Mouse (Mus musculus): ENCODE measurements around the gene Pick1. TPM values are rescaled to one million over a fixed set of nuclear protein-coding genes. Genes with fewer than 3 reads are reported as not detected.
A peak's percentile ranks its signal among the peaks of the same experiment; 100 is the strongest.

Pick1 gene
- total and polyA plus RNA-seq, 2 experiments from 2014 or later = 26.9 to 27.2 TPM

DNA sequence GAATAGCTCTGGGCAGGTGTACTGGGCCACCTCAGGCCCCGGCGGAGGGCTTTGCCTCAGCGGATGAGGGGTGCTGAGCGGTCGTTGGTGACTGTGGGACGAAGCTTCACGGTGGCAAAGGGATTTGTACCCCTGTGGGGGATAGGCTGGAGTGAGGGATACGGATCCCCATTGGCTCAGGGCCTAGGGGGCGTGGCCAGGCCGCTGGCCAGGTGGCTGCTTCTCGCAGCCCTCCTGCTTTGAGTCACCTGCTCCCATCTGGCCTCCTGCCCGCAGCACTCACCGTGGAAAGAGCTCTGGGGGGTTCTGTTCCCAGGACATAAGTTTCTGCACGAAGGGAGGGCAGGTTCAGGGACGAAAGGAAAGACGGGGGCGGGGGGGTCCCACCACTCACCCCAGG, 29.5 kb downstream of the Pick1 start:
- Histone ChIP-seq H3K4me2 (ENCODE audit: low read depth, low read length) (no peak overlapping the region), H3K36me3 (replicated peaks; ENCODE audit: control insufficient read depth, insufficient read depth, low read length) (no peaks in the 10 kb centered on the region), H3K9ac (replicated peaks; ENCODE audit: low read depth, low read length) (no peak overlapping the region), H3K9me3 (replicated peaks; ENCODE audit: control insufficient read depth, low read length) (no peaks in the 10 kb centered on the region), H3K4me3 (ENCODE audit: low read depth, low read length) (no peak overlapping the region), H3K27ac (ENCODE audit: low read depth) (no peak overlapping the region), H3K4me1 (ENCODE audit: control insufficient read depth, insufficient read depth) (peaks cover 6% of the 10 kb centered on the region), H3K27me3 (ENCODE audit: control insufficient read depth, insufficient read depth, low read length) (peaks cover 35% of the 10 kb centered on the region)
- WGBS = 42% methylated on average over 17 of the region's 17 CpGs
- DNase-seq (ENCODE audit: low spot score) = no peak
- no peak for ATAC-seq (ENCODE audit: insufficient read depth, low read depth)
- no peak for TF ChIP-seq EP300 (IDR thresholded peaks at IDR 0.05; ENCODE audit: low read depth)
- no peak for TF ChIP-seq CTCF (IDR thresholded peaks at IDR 0.05; ENCODE audit: low read depth)

DNA sequence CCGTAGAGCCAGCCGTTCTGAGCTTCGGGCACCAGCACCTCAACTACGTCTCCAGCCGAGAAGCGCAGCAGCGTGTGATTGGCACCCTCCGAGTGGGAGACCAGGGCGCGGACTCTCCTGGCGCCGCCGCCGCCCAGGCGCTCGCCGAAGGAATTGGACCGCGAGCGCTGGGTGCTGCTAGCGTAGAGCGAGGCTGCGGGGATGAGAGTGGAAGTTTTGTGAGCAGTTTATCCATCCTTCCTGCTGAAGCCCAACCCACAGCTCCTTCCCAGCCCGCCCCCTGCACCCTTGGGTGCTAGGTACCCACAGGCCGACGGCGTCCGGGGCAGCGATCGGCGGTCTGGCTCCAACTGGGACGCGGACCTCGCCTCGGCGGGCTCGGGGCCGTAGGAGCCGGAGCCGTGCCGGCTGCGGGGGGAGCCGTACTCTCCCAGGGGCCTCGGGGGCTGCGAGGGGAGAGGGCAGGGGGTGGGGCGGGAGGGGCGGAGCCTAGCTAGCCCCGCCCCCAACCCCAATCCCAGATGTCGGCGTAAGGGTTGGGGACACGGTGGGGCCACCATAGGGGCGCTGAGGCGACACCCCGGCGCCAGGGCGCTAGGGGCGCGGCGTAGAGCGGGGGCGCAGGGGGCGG, 32.2 kb downstream of the Pick1 start:
- DNase-seq (ENCODE audit: low spot score) (peak; percentile 18), ATAC-seq (ENCODE audit: insufficient read depth, low read depth) (peak; percentile 59)
- no peaks in the 10 kb centered on the region for H3K9me3 ChIP-seq (replicated peaks; ENCODE audit: control insufficient read depth, low read length)
- H3K27ac ChIP-seq (ENCODE audit: low read depth) = no peak overlapping the region
- peaks cover 6% of the 10 kb centered on the region for H3K4me1 ChIP-seq (ENCODE audit: control insufficient read depth, insufficient read depth)
- under 1% methylated on average over 51 of the region's 62 CpGs for WGBS
- H3K36me3 ChIP-seq (replicated peaks; ENCODE audit: control insufficient read depth, insufficient read depth, low read length) = no peaks in the 10 kb centered on the region
- peak overlapping the region; percentile 90 for H3K4me2 ChIP-seq (ENCODE audit: low read depth, low read length)
- peaks cover 36% of the 10 kb centered on the region for H3K27me3 ChIP-seq (ENCODE audit: control insufficient read depth, insufficient read depth, low read length)
- H3K9ac ChIP-seq (replicated peaks; ENCODE audit: low read depth, low read length) = peak overlapping the region; percentile 52
- H3K4me3 ChIP-seq (ENCODE audit: low read depth, low read length) = peak overlapping the region; percentile 48
- TF ChIP-seq EP300 (IDR thresholded peaks at IDR 0.05; ENCODE audit: low read depth) = no peak
- TF ChIP-seq CTCF (IDR thresholded peaks at IDR 0.05; ENCODE audit: low read depth) = no peak

DNA sequence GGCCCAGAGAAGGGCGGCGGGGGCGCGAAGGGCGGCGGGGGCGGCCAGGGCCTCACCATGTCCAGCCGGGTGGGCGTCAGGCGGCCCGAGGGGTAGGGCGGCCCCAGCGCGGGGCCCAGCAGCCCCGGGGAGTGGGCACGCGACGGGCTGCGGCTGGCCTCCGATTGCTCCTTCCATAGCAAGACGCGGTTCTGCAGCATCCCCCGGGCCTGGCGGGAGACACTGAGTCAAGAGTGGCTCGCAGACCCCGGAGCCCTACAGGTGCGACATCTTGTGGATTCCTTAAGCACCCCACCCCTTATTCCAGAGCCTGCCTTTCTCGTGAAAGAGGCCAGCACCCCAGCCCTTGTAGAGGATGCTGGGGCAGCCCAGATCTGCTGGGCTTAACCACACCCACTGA, 32.8 kb downstream of the Pick1 start:
- Histone ChIP-seq H3K9me3 (replicated peaks; ENCODE audit: control insufficient read depth, low read length) (no peaks in the 10 kb centered on the region), H3K36me3 (replicated peaks; ENCODE audit: control insufficient read depth, insufficient read depth, low read length) (no peaks in the 10 kb centered on the region), H3K4me2 (ENCODE audit: low read depth, low read length) (peak overlapping the region; percentile 90), H3K4me1 (ENCODE audit: control insufficient read depth, insufficient read depth) (peaks cover 6% of the 10 kb centered on the region), H3K27me3 (ENCODE audit: control insufficient read depth, insufficient read depth, low read length) (peaks cover 36% of the 10 kb centered on the region), H3K4me3 (ENCODE audit: low read depth, low read length) (peak overlapping the region; percentile 48), H3K9ac (replicated peaks; ENCODE audit: low read depth, low read length) (peak overlapping the region; percentile 52), H3K27ac (ENCODE audit: low read depth) (no peak overlapping the region)
- ATAC-seq (ENCODE audit: insufficient read depth, low read depth) (peak; percentile 14; the same call in 1 of the 2 replicates), DNase-seq (ENCODE audit: low spot score) (no peak)
- 1% methylated on average over 20 of the region's 28 CpGs for WGBS
- TF ChIP-seq CTCF (IDR thresholded peaks at IDR 0.05; ENCODE audit: low read depth) = no peak
- no peak for TF ChIP-seq EP300 (IDR thresholded peaks at IDR 0.05; ENCODE audit: low read depth)

DNA sequence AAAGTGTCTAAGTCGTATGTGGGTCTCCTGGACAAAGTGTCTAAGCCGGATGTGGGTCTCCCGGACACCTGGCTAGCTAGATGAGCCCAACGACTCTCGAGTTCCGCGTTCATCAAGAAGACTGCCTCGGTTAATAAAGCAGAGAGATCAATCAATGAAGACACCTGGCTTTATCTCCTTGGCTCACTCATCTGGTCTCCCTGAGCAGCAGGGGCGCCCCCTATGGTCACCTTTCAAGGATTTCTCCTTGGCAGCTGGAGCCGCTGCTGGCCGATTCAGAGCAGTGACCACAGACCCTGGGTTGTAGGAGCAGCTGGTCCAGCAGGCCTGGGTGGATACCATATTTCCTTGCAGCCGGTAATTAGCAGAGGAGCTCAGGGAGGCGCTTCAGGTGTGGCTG, 33.4 kb downstream of the Pick1 start:
- no peak overlapping the region for H3K27ac ChIP-seq (ENCODE audit: low read depth)
- no peak overlapping the region for H3K9ac ChIP-seq (replicated peaks; ENCODE audit: low read depth, low read length)

DNA sequence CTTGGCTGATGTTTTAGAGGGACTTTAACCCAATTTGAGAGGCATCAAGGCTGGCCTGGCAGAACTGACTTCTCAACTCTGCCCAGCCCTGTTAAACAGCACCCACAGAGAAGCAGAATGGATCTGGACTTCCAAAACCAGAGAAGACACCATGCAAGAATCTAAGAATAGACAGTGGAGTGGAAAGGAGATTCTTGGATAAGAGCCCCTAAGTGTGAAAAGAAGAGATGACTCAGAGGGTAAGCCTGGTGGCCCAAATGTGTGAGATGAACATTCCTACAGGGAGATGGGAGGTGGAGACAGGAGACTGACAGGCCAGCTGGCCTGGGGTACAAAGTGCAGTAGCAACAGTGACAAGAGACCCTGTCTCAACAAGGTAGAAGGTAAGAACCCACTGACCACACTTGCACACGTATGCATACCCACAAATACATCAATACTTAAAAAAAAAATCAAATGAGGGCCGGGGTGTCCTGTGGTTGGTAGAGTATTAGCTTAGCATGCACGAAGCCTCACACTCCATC, 33.9 kb downstream of the Pick1 start:
- ATAC-seq (ENCODE audit: insufficient read depth, low read depth) = no peak
- H3K27ac ChIP-seq (ENCODE audit: low read depth) = no peak overlapping the region
- H3K4me1 ChIP-seq (ENCODE audit: control insufficient read depth, insufficient read depth) = peaks cover 6% of the 10 kb centered on the region
- H3K9ac ChIP-seq (replicated peaks; ENCODE audit: low read depth, low read length) = no peak overlapping the region
- H3K27me3 ChIP-seq (ENCODE audit: control insufficient read depth, insufficient read depth, low read length) = peaks cover 36% of the 10 kb centered on the region
- H3K4me2 ChIP-seq (ENCODE audit: low read depth, low read length) = no peak overlapping the region
- no peak for TF ChIP-seq CTCF (IDR thresholded peaks at IDR 0.05; ENCODE audit: low read depth)
- TF ChIP-seq EP300 (IDR thresholded peaks at IDR 0.05; ENCODE audit: low read depth) = no peak
- WGBS = 83% methylated on average over 3 of the region's 3 CpGs
- no peaks in the 10 kb centered on the region for H3K36me3 ChIP-seq (replicated peaks; ENCODE audit: control insufficient read depth, insufficient read depth, low read length)
- no peak for DNase-seq (ENCODE audit: low spot score)
- H3K4me3 ChIP-seq (ENCODE audit: low read depth, low read length) = no peak overlapping the region
- H3K9me3 ChIP-seq (replicated peaks; ENCODE audit: control insufficient read depth, low read length) = no peaks in the 10 kb centered on the region

More for the DNA sequence above, 33.4 kb downstream of the Pick1 start:
- TF ChIP-seq EP300 (IDR thresholded peaks at IDR 0.05; ENCODE audit: low read depth) (no peak), CTCF (IDR thresholded peaks at IDR 0.05; ENCODE audit: low read depth) (peak; percentile 30)
- Histone ChIP-seq H3K27me3 (ENCODE audit: control insufficient read depth, insufficient read depth, low read length) (peaks cover 36% of the 10 kb centered on the region), H3K4me3 (ENCODE audit: low read depth, low read length) (no peak overlapping the region), H3K36me3 (replicated peaks; ENCODE audit: control insufficient read depth, insufficient read depth, low read length) (no peaks in the 10 kb centered on the region), H3K4me1 (ENCODE audit: control insufficient read depth, insufficient read depth) (peaks cover 6% of the 10 kb centered on the region), H3K4me2 (ENCODE audit: low read depth, low read length) (0 out of 2 replicates have a peak overlapping the region, but pooled peaks have one; percentile 90), H3K9me3 (replicated peaks; ENCODE audit: control insufficient read depth, low read length) (no peaks in the 10 kb centered on the region)
- ATAC-seq (ENCODE audit: insufficient read depth, low read depth) = no peak
- DNase-seq (ENCODE audit: low spot score) = peak; percentile 28
- whole genome bisulfite sequencing = 24% methylated on average over 13 of the region's 13 CpGs

Measured in heart, postnatal 0 days (tissue).